Mouse (Mus musculus) thymus, postnatal 36 days (tissue): ENCODE results near the gene Rpap1.
"Not testable (repeated sequence)": the region's sequence is repeated elsewhere in the genome, so short reads cannot be mapped to it uniquely, and the experiment has no call there.

Source experiments
- DNase-seq, 2 experiments: peaks; one replicate each; pipeline ENCODE4 v3.0.0; 2022; ENCODE audit warnings: mixed read lengths in 2 of 2

The Rpap1 gene

GRCm38 (mm10) chr2:119737124-119737523 is 50.2 kb downstream of the Rpap1 start:
- no peak for DNase-seq

- DNase-seq, result no peak
Observed at GRCm38 (mm10) chr2:119730735-119731134, 56.6 kb downstream of the Rpap1 start.

GRCm38 (mm10) chr2:119727762-119728416 is 59.4 kb downstream of the Rpap1 start:
- DNase-seq, result no peak

- no peak for DNase-seq
Observed at GRCm38 (mm10) chr2:119721070-119721469, 66.3 kb downstream of the Rpap1 start.

GRCm38 (mm10) chr2:119715868-119716267 is 71.5 kb downstream of the Rpap1 start:
- DNase-seq, result not testable (repeated sequence)
